Mouse (Mus musculus): ENCODE measurements at regions not wholly inside any gene's neighbourhood (a gene's known extent, or its start where the extent isn't known, plus 50 kb on each side); places are given as distances from the start of the nearest gene placed in this dataset.

- WGBS (ENCODE audit: insufficient replicate concordance): 87% methylated on average over 4 of the region's 4 CpGs
- no peaks in the 10 kb centered on the region for H3K27me3 ChIP-seq (ENCODE audit: control insufficient read depth, insufficient read depth, low read depth, low read length)
Measured at GRCm38 (mm10) chr15:36345413-36345812, 662.2 kb downstream of the Zfp706 start.

GRCm38 (mm10) chr15:36339971-36340550, 667.5 kb downstream of the Zfp706 start:
- H3K4me1 ChIP-seq (ENCODE audit: control insufficient read depth, low read depth, low read length): peaks cover 18% of the 10 kb centered on the region
- 59% methylated on average over 5 of the region's 5 CpGs for WGBS (ENCODE audit: insufficient replicate concordance)
- no peaks in the 10 kb centered on the region for H3K9me3 ChIP-seq (replicated peaks; ENCODE audit: control insufficient read depth, low read length)
- H3K27ac ChIP-seq (ENCODE audit: low read length): no peak overlapping the region
- no peaks in the 10 kb centered on the region for H3K36me3 ChIP-seq (ENCODE audit: control insufficient read depth, insufficient read depth)
- no peak overlapping the region for H3K4me2 ChIP-seq (ENCODE audit: low read depth, low read length)
- no peak overlapping the region for H3K4me3 ChIP-seq (ENCODE audit: low read depth, low read length)
- no peak for ATAC-seq (ENCODE audit: low read depth)
- no peak overlapping the region for H3K9ac ChIP-seq (ENCODE audit: low read depth, low read length)
- no peaks in the 10 kb centered on the region for H3K27me3 ChIP-seq (ENCODE audit: control insufficient read depth, insufficient read depth, low read depth, low read length)

More at GRCm38 (mm10) chr15:36345413-36345812, 662.2 kb downstream of the Zfp706 start:
- no peaks in the 10 kb centered on the region for H3K36me3 ChIP-seq (ENCODE audit: control insufficient read depth, insufficient read depth)
- no peak overlapping the region for H3K4me2 ChIP-seq (ENCODE audit: low read depth, low read length)
- ATAC-seq (ENCODE audit: low read depth): no peak
- no peak overlapping the region for H3K4me3 ChIP-seq (ENCODE audit: low read depth, low read length)
- H3K27ac ChIP-seq (ENCODE audit: low read length): no peak overlapping the region
- no peaks in the 10 kb centered on the region for H3K4me1 ChIP-seq (ENCODE audit: control insufficient read depth, low read depth, low read length)
- H3K9ac ChIP-seq (ENCODE audit: low read depth, low read length): no peak overlapping the region
- no peaks in the 10 kb centered on the region for H3K9me3 ChIP-seq (replicated peaks; ENCODE audit: control insufficient read depth, low read length)

- H3K27me3 ChIP-seq (ENCODE audit: control insufficient read depth, insufficient read depth, low read depth, low read length): no peaks in the 10 kb centered on the region
- peak overlapping the region; percentile 13; the same call in 1 of the 2 replicates for H3K9ac ChIP-seq (ENCODE audit: low read depth, low read length)
- H3K36me3 ChIP-seq (ENCODE audit: control insufficient read depth, insufficient read depth): no peaks in the 10 kb centered on the region
- peaks cover 18% of the 10 kb centered on the region for H3K4me1 ChIP-seq (ENCODE audit: control insufficient read depth, low read depth, low read length)
- WGBS (ENCODE audit: insufficient replicate concordance): 69% methylated on average over 2 of the region's 2 CpGs
- peak; percentile 99 for ATAC-seq (ENCODE audit: low read depth)
- H3K4me3 ChIP-seq (ENCODE audit: low read depth, low read length): no peak overlapping the region
- no peaks in the 10 kb centered on the region for H3K9me3 ChIP-seq (replicated peaks; ENCODE audit: control insufficient read depth, low read length)
- peak overlapping the region; percentile 22 for H3K4me2 ChIP-seq (ENCODE audit: low read depth, low read length)
- peak overlapping the region; percentile 79 for H3K27ac ChIP-seq (ENCODE audit: low read length)
Measured at GRCm38 (mm10) chr15:36338766-36339165, 668.8 kb downstream of the Zfp706 start.

- no peak overlapping the region for H3K4me2 ChIP-seq (ENCODE audit: low read depth, low read length)
- no peak overlapping the region for H3K27ac ChIP-seq (ENCODE audit: low read length)
- ATAC-seq (ENCODE audit: low read depth): no peak
- H3K9ac ChIP-seq (ENCODE audit: low read depth, low read length): no peak overlapping the region
- no peaks in the 10 kb centered on the region for H3K36me3 ChIP-seq (ENCODE audit: control insufficient read depth, insufficient read depth)
- H3K4me3 ChIP-seq (ENCODE audit: low read depth, low read length): no peak overlapping the region
- no peaks in the 10 kb centered on the region for H3K9me3 ChIP-seq (replicated peaks; ENCODE audit: control insufficient read depth, low read length)
- H3K27me3 ChIP-seq (ENCODE audit: control insufficient read depth, insufficient read depth, low read depth, low read length): no peaks in the 10 kb centered on the region; the same call in none of the 2 replicates
- 73% methylated on average over 2 of the region's 2 CpGs for WGBS (ENCODE audit: insufficient replicate concordance)
- peaks cover 18% of the 10 kb centered on the region for H3K4me1 ChIP-seq (ENCODE audit: control insufficient read depth, low read depth, low read length)
Measured at GRCm38 (mm10) chr15:36336857-36337256, 670.7 kb downstream of the Zfp706 start.

GRCm38 (mm10) chr15:36335116-36335515, 672.5 kb downstream of the Zfp706 start:
- H3K27ac ChIP-seq (ENCODE audit: low read length): no peak overlapping the region
- no peak for ATAC-seq (ENCODE audit: low read depth)
- WGBS (ENCODE audit: insufficient replicate concordance): 45% methylated on average over 2 of the region's 2 CpGs

GRCm38 (mm10) chr15:36334436-36335113, 673.0 kb downstream of the Zfp706 start:
- no peak for ATAC-seq (ENCODE audit: low read depth)
- H3K4me2 ChIP-seq (ENCODE audit: low read depth, low read length): no peak overlapping the region
- no peak overlapping the region for H3K4me3 ChIP-seq (ENCODE audit: low read depth, low read length)
- no peak overlapping the region for H3K27ac ChIP-seq (ENCODE audit: low read length)
- no peaks in the 10 kb centered on the region for H3K9me3 ChIP-seq (replicated peaks; ENCODE audit: control insufficient read depth, low read length)
- H3K36me3 ChIP-seq (ENCODE audit: control insufficient read depth, insufficient read depth): no peaks in the 10 kb centered on the region
- 37% methylated on average over 9 of the region's 9 CpGs for WGBS (ENCODE audit: insufficient replicate concordance)
- H3K4me1 ChIP-seq (ENCODE audit: control insufficient read depth, low read depth, low read length): peaks cover 14% of the 10 kb centered on the region
- no peaks in the 10 kb centered on the region; the same call in none of the 2 replicates for H3K27me3 ChIP-seq (ENCODE audit: control insufficient read depth, insufficient read depth, low read depth, low read length)
- H3K9ac ChIP-seq (ENCODE audit: low read depth, low read length): no peak overlapping the region

More at GRCm38 (mm10) chr15:36335116-36335515, 672.5 kb downstream of the Zfp706 start:
- H3K9me3 ChIP-seq (replicated peaks; ENCODE audit: control insufficient read depth, low read length): no peaks in the 10 kb centered on the region
- H3K4me1 ChIP-seq (ENCODE audit: control insufficient read depth, low read depth, low read length): peaks cover 18% of the 10 kb centered on the region
- no peak overlapping the region for H3K4me3 ChIP-seq (ENCODE audit: low read depth, low read length)
- no peak overlapping the region for H3K9ac ChIP-seq (ENCODE audit: low read depth, low read length)
- H3K27me3 ChIP-seq (ENCODE audit: control insufficient read depth, insufficient read depth, low read depth, low read length): no peaks in the 10 kb centered on the region; the same call in none of the 2 replicates
- H3K36me3 ChIP-seq (ENCODE audit: control insufficient read depth, insufficient read depth): no peaks in the 10 kb centered on the region
- H3K4me2 ChIP-seq (ENCODE audit: low read depth, low read length): no peak overlapping the region

- Histone ChIP-seq H3K36me3 (ENCODE audit: control insufficient read depth, insufficient read depth) (no peaks in the 10 kb centered on the region), H3K4me1 (ENCODE audit: control insufficient read depth, low read depth, low read length) (peaks cover 8% of the 10 kb centered on the region), H3K4me3 (ENCODE audit: low read depth, low read length) (no peak overlapping the region), H3K4me2 (ENCODE audit: low read depth, low read length) (no peak overlapping the region), H3K9ac (ENCODE audit: low read depth, low read length) (no peak overlapping the region), H3K9me3 (replicated peaks; ENCODE audit: control insufficient read depth, low read length) (no peaks in the 10 kb centered on the region), H3K27me3 (ENCODE audit: control insufficient read depth, insufficient read depth, low read depth, low read length) (no peaks in the 10 kb centered on the region; the same call in none of the 2 replicates), H3K27ac (ENCODE audit: low read length) (no peak overlapping the region)
- ATAC-seq (ENCODE audit: low read depth): no peak
- 14% methylated on average over 1 of the region's 1 CpGs for WGBS (ENCODE audit: insufficient replicate concordance)
Measured at GRCm38 (mm10) chr15:36333857-36334256, 673.7 kb downstream of the Zfp706 start.

GRCm38 (mm10) chr15:36333265-36333664, 674.3 kb downstream of the Zfp706 start:
- Histone ChIP-seq H3K36me3 (ENCODE audit: control insufficient read depth, insufficient read depth) (no peaks in the 10 kb centered on the region), H3K4me2 (ENCODE audit: low read depth, low read length) (no peak overlapping the region), H3K27me3 (ENCODE audit: control insufficient read depth, insufficient read depth, low read depth, low read length) (no peaks in the 10 kb centered on the region; the same call in none of the 2 replicates), H3K27ac (ENCODE audit: low read length) (no peak overlapping the region), H3K9me3 (replicated peaks; ENCODE audit: control insufficient read depth, low read length) (no peaks in the 10 kb centered on the region), H3K4me1 (ENCODE audit: control insufficient read depth, low read depth, low read length) (peaks cover 2% of the 10 kb centered on the region), H3K4me3 (ENCODE audit: low read depth, low read length) (no peak overlapping the region), H3K9ac (ENCODE audit: low read depth, low read length) (no peak overlapping the region)
- 59% methylated on average over 3 of the region's 3 CpGs for WGBS (ENCODE audit: insufficient replicate concordance)
- ATAC-seq (ENCODE audit: low read depth): no peak

Data from liver, embryonic 16.5 days (tissue).